Mouse (Mus musculus) adrenal gland, adult 8-10 months (tissue): ENCODE data around the gene Gng4. TPM values are rescaled to one million over a fixed set of nuclear protein-coding genes. Genes with fewer than 3 reads are reported as not detected.

Experiments
- DNase-seq: peaks from one replicate; pipeline ENCODE4 v3.0.0; 2022
- total RNA-seq, 4 experiments: library from RNA; stranded (reverse); gene quantifications; 2 replicates each; pipeline ENCODE4 v1.2.4; 2022

Gene Gng4
- total RNA-seq, 4 experiments from 2014 or later = 10.0 to 17.8 (median 13.8) TPM

DNA sequence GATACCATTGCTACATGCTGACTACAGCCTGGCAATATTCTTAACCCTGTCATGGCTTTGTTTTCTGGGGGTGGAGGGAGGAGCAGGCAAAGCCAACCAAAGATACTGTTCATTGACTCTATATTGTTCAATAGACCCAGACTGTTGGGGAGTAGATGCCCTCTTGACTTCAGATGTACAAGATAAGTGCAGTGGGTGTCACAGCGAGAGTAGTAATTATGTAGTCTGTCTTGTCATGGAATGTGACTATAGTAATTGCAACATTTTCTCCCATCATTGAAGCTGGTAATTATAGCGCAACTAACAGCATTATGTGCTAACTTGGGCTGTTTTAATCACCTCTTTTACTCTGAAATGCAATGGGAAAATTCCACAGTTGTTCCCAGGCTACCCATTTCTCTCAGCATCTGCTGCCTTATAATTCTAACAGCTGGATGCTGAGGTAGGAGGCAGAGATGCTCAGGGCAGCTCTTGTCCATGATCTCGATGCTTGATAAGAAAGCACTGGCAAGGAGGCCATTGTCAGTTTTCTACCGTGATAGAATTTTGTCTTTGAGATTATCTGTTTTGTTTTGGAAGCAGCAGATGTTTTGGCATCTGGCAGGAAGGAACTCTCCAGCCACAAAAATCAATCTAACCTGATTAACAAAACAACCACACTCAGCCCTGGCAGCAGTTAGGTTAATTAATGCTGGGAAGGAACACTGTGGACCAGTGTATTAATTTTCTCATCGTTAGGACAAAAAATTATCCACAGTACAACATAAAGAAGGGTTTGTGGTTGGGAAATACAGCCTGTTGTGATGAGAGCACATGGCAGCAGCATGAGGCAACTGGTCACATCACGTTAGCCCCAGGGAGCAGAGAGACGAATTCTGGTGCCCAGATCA is 36.6 kb downstream of the Gng4 start:
- DNase-seq = no peak

DNA sequence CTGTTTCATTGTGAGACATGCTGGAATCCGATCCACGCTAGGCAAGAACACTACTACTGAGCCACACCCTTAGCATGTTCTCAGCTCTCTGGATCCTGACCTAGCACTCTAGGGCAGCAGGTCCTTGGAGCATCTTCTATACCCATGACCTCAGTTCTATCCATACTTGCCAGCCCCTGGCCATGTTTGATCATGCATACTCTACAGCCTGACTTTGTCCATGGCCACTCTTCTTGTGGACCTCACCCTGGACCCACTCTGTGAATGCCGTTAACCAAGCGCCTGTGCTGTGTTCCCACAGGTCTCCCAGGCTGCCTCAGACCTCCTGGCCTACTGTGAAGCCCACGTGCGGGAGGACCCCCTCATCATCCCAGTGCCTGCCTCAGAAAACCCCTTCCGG is 41.1 kb downstream of the Gng4 start:
- no peak for DNase-seq

DNA sequence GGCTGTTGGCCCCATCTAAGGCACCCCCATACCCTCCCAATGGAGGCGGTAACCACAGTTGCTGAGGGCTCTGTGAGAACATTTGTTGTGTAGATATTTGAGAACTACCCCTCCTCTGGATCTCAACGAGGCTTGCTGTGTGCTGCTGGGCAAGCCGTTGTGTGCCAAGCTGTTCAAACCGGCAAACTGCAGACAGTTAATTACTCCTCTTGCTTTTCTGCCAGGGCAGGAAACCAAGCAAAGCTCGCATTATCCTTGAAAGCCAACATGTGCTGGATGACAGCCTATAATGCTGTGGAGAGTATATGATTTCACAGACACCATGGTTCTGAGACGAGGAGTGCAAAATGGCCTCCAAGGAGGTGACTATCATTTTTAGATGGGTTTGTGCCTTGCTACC is 42.7 kb downstream of the Gng4 start:
- DNase-seq = no peak

DNA sequence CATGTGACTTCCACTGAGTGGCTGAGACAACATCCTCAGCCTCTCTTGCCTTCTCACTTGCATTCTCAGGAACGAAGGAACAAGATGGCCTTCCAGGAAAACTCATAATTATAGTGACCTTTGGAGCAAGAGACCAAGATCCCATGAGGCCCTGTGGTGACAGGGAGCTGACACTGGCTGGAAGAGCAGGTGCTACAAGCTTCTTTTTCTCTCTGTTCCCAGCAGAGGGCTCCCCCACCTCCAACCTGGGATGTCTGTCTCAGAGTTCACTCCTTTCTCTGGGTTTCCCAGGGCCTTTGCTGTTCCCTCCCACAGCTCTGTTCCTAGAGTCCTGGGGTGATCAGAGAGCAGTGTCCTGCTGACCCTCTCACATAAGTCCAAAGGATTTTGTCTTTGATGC is 44.3 kb downstream of the Gng4 start:
- DNase-seq = no peak

- no peak for DNase-seq
Observed at GRCm38 (mm10) chr13:13830469-13831074, 46.7 kb downstream of the Gng4 start.

- no peak for DNase-seq
Observed at GRCm38 (mm10) chr13:13835180-13835579, 51.3 kb downstream of the Gng4 start.

- DNase-seq = no peak
Observed at GRCm38 (mm10) chr13:13845021-13845420, 61.2 kb downstream of the Gng4 start.

- no peak for DNase-seq
Observed at GRCm38 (mm10) chr13:13847075-13847599, 63.3 kb downstream of the Gng4 start.

DNA sequence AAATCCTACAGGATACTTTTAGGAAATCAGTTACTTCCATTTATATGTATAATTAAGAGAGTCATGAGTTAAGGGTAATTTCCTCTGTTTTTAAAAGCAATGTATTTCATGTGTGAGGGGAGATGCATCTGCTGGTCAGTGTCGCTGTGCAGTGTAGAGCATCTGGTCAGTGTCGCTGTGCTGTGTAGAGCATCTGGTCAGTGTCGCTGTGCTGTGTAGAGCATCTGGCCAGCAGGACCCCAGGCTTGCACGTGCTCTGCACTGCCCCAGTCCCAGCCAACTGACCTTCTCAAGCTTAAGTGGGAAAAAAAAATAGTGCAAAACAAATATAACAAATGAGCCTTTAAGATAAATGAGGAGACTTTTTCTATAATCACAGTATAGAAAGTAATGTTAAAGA is 73.3 kb downstream of the Gng4 start:
- DNase-seq = no peak

- no peak for DNase-seq
Observed at GRCm38 (mm10) chr13:13862346-13862745, 78.5 kb downstream of the Gng4 start.

GRCm38 (mm10) chr13:13862941-13863340 is 79.1 kb downstream of the Gng4 start:
- no peak for DNase-seq

DNA sequence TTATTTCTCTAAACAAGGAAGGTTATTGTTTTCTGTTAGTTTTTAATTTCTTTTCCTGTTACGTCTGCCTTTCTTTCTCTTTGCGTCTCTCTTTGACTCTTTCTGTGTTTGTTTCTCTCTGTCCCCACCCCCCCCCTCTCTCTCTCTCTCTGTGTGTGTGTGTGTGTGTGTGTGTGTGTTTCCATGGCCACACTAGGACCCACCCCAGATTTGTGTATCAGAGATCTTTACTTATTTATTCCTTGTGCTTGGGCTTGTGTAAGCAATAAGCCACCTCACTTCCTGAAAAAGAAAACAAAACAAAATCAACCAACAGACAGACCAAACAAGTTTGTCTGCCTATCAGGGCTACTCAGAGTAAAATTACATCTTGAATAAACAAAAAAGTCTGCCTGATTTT is 82.5 kb downstream of the Gng4 start:
- no peak for DNase-seq

DNA sequence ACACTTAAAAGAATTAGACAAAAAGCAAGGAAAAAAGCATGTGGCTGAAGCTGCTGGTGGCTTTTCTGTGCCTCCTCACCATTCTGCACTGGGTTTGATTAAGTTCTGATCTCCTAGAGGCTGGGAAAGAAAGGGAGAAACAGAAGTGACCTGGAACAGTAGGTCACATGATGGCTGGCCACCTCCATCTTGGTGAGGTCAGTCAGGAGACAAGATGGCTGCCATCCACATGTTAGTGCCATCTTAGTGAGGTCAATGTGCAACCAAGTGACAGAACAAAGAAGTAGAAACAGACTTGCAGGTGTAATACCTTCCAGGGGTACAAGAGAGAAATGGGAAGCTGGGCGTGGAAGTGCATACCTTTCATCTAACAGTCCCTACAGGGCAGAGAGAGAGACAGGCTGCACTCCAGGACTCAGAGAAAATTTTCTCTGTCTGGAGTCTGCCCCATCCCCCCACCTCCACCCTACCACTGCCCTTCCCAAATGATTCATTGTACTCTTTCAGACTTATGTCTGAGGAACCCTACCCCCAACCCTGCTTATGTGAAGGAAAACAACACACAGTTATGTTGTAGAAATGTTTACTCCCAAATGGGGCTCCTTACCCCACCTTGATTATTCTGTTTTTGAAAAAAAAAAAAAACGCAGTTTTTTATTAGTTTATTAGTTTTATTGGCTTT is 83.4 kb downstream of the Gng4 start:
- DNase-seq = no peak

DNA sequence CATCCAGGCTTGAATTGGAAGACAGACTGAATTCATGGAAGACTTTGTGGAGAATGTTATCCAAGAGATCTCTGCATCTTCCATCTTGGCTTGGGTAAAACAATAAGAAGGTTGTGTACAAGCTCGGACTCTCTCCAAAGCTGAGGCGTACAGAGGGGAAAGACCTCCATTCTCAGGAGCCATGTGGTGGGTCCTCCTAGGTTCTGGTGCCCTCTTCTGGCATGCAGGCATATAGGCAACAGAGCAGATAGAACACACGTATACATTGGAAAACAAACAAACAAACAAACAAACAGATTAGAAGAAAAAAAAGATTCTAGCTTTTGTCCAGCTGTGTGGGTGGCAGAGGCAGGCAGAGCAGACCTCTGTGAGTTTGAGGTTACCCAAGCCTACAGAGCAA is 84.1 kb downstream of the Gng4 start:
- DNase-seq = no peak

Other genes with a start within 250 kb of the Gng4 start
- gene Lyst, start 193.7 kb upstream of the Gng4 start, total RNA-seq = 10 to 100 TPM; 30.0 to 50.5 (median 40.1) TPM
- 10 to 100 TPM; 24.7 to 31.4 (median 27.8) TPM for gene B3galnt2, start 170.4 kb downstream of the Gng4 start, total RNA-seq